Mouse (Mus musculus) stomach, postnatal 0 days (tissue): ENCODE results near the gene Tshz2.

Experiments used
- CTCF ChIP-seq: IDR thresholded peaks from 2 replicates; pipeline ENCODE4 v1.5.1; 2016; ENCODE audit warnings: antibody characterized with exemption, low read depth, mild to moderate bottlenecking, moderate library complexity
- EP300 ChIP-seq: optimal IDR thresholded peaks from 2 replicates; pipeline ENCODE3; 2016; ENCODE audit warnings: antibody characterized with exemption

GRCm38 (mm10) chr2:170009729-170010128 lies 376.9 kb downstream of the Tshz2 start:
- TF ChIP-seq CTCF: no peak
- no peak for TF ChIP-seq EP300
